Mouse (Mus musculus) cerebellum, adult 9-10 months (tissue): ENCODE measurements around the gene Cdc37l1.

Source experiments
- DNase-seq: peaks from one replicate; pipeline ENCODE4 v3.0.0; 2022

The Cdc37l1 gene

DNA sequence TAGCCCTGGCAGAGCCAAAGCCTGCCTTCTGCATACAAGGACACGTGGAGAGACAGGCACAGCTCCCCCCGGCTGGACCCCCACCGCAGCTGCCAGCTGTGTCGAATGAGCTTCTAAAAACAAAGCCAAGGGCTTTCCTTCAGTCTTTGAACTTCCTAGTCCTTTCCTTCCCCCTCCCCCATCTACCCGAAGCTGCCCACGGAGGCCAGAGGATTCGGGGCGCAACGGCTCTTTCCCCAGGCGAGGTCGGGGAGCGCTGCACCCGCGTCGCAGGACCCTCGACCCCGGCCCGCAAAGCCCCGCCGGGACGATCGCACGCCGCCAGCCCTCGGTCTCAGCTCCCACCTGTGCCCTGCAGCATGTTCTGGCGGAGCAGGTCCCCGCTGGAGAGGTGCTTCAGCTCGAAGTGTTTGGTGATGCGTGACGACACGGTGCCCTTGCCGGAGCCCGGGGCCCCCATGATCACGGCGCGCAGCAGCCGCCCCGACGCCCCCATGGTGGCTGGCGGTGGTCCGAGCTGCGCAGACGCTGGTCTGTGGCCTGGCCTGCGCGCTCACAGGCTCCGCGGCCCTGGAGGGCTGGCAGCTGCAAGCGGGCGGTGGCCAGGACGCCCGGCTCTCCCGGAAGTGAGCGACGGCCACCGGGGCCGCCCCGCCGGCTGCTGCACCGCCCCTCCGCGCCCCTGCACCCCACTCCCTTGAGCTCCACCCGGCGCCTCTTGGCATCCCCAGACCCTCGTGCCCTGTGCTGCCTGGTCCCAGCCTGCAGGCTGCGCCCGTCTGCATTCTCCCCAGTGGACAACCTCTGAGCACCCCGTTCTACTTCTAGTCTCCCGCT lies 57.4 kb downstream of the Cdc37l1 start, which contains the start of gene Ak3:
TSS of gene Ak3 (minus strand) at position 628 of the 837 bp plus-strand sequence.
- peak; percentile 74 for DNase-seq

DNA sequence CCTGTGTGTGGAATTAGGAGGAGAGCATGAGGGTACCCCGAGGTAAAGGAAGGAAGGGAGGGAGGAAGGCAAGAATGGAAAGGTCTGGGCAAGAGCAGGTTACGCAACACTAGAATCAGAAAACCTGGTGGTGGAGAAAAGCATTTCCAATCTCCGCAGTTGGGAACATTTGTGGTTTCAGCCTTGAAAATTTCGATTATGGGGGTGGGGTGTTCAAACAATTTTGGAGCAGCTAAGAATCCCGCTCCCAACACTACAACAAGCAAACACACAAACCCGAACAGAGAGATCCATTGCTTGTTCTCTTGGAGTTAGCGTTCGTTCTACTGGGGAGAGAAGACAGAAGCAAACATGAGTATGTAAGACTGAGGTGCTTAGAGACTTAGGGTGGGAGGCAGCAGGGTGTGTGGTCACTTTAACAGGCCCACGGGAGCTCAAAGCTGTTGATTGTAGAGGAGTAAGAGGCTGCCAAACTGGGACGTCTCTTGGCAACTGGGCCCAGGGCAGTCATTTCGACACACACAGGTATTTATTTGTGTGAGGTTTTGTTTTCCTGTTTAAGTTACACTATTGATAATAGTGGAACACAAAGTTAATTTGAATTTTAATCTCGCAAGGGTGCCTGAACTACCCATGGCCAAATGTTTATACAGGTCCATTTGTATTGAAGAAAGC lies 59.4 kb downstream of the Cdc37l1 start:
- no peak for DNase-seq

DNA sequence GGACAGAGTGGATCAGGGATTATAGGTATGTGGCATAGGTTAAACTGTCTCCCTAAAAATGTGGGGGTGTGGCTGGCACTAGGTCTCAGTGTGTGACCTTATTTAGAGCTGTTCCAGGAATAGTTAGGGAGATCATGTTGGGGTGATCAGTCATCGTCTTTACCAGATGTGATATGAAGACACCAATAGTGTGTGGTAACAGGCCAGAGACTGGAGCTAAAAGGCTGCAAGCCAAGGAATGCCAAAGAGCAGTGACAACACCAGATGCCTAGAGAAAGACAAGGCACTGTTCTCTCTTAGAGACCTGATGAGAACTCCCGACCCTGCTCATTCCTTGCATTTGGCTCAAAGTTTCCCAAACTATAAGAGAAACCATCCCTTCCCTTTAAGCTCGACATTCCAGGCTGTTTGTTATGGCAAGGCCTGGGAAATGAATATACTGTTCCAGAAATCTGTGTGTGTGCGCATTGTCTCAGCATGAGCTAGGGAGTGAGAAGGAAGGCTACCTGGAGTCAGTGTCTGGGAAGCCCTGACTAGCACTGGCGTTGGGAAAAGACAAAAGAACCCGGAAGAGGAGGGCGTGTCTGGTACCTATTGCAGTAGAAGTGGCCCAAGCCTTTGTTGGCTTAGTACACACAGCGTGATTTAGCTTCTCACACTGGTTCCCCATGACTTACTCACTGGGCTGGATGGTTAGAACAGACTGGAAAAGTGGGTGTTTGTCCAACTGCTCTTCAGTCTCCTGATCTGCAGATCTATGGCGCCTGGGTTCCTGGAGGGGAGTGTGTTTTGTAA lies 60.2 kb downstream of the Cdc37l1 start:
- DNase-seq: no peak

DNA sequence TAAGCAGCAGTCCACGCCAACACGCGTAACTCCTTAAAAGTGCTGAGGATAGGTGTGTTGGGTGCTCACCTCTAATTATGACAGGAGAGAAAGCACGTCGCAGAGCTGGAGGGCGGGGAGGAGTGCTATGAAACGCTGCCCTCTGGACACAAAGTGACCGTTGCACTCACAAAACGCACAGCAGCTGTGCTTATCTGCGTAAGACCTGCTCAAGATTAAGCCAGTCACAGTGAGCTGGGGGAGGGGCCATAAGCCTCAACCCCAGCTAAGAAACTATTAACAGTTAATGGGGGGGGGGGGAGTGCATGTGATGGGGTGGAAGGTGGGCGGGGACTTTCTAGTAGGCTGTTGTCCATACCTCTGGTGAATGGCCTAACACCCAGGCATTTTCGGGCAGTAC lies 62.6 kb downstream of the Cdc37l1 start:
- DNase-seq: no peak

DNA sequence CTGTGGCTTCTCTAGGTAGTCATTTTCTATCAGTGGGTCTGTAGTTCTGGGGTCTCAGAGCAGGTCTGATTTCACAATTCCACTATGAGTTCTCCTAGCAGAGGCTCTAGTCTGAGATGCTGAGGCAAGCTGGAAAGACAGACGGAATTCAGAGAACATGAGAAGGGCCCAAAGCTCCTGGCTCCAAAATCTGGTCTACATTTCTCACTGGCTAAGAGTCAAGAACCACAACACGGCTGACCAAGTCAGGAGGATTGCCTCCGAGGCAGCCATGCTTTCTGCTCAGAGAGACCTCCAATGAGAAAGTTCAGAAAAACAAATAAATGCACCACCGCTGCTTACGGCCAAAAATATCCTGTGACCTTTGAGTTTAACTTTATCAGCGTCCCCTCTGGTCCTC lies 64.4 kb downstream of the Cdc37l1 start:
- DNase-seq: no peak

DNA sequence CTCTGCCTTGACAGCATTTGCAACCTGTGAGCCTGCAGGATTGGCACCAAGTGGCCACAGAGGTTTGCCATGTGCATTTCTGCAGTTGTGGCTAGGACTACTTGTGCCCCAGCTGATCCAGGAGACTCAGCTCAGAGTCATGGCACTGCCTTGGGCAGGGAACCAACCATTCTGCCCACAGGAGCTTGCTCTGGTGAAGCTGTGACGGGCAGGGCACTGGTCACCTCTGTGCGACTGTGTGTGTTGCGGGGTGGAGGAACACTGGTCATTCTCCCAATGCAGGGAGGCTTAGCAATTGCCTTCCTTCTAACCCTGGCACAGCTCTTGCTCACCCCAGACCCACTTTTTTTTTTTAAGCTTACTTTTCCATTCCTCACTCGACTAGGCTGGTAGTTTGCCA lies 65.3 kb downstream of the Cdc37l1 start:
- DNase-seq: no peak

DNA sequence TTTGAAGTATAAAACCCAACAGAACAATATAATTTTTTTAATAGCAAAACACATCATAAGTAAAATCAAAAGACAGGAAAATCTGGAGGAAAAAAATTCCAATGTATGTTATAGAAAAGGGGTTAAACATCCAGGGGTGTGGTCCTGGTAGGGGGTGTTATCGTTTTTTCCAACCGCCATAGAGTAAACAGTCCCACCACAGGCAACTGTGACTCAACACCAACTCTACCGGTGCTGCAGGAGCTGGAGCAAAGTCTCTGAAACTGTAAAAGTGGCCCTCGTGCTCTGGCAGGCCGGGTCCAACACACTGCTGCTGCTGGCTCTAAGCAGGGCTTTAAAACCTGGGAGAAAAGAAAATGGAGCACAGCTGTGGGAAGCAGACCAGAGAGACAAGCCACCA lies 68.6 kb downstream of the Cdc37l1 start:
- DNase-seq: no peak

DNA sequence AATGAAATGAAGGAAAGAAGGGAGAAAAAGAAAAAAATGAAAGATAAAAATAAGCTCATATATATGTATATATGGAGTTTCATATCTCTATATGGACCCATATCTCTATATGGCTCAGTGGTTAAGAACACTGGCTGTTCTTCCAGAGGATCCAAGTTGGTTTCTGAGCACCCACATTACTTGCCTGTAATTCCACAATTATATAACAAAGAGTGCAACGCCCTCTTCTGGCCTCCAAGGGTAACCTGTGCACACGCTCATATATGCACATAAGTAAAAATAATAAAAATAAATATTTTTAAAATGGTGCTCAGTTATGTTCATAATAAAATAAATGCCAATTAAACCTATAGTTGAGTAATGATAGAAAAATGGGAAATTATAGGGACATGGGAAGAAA lies 69.5 kb downstream of the Cdc37l1 start:
- no peak for DNase-seq

DNA sequence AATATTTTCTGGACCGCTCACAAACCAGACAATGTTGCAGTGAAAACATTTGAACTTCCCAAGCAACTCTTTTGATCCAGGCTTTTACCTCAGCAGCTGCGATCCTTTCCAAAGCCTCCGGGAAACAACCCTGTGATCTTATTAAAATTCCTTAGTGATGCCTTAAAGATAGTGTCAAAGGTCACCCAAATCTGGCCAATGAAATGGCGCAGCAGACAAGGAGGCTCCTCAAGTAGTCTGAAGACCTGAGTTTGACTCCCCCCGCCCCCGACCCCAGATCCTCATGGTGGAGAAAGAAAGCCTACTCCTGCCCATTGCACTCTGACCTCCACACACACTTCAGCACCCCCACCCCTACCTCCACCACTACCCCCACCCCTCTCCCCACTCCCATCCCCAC lies 70.1 kb downstream of the Cdc37l1 start:
- no peak for DNase-seq

DNA sequence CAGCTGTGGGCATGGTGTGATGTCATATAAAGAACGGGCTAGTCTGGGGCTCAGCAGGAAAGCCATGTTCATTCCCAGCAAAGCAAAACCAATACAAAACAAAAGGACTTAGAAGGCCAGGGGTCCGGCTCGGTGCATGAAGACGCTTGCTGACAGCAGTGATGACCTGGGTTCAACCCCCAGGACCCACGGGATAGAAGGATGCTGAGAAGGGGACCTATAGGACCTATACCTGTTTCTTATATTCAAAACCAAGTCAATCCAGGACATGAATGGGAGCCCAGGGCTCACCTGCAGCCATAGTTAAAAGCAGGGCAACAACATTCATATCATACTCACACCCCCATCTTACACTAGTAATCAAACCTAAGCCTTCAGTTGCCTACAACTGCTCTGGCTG lies 72.9 kb downstream of the Cdc37l1 start:
- DNase-seq: no peak

DNA sequence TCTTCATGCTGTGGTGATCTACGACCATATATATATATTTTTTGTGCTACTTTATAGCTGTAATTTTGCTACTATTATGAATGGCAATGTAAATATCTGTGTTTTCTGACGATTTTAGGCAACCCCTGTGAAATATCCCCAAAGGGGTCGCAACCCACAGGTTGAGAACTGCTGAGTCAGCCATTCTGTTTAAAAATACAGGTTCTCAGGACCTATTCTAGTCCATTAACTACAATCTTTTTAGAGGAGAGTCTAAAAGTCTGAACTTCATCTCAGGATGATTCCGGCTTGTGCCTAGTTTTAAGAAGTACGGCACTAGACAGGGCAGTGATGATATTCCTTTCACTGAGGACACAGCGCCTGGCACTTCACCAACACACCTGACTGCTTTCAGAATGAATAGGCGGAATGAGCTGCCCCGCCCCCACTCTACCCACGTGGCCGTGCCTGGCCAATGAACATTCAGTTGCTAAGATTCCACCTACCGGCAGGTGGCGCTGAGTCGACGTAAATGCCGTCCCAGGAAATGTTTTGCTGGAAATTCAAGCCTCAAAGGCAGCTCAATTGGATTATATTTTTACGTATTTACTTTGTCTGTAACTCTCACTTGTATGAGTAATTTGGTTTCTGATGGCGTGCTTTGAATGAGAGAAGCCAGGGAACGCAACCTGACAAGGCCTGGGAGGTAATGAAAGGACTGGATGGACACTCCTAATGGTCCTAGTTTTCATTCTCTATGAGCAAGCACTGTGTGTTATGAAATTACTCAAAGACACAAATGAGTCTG lies 73.6 kb downstream of the Cdc37l1 start:
- peak; percentile 93 for DNase-seq

DNA sequence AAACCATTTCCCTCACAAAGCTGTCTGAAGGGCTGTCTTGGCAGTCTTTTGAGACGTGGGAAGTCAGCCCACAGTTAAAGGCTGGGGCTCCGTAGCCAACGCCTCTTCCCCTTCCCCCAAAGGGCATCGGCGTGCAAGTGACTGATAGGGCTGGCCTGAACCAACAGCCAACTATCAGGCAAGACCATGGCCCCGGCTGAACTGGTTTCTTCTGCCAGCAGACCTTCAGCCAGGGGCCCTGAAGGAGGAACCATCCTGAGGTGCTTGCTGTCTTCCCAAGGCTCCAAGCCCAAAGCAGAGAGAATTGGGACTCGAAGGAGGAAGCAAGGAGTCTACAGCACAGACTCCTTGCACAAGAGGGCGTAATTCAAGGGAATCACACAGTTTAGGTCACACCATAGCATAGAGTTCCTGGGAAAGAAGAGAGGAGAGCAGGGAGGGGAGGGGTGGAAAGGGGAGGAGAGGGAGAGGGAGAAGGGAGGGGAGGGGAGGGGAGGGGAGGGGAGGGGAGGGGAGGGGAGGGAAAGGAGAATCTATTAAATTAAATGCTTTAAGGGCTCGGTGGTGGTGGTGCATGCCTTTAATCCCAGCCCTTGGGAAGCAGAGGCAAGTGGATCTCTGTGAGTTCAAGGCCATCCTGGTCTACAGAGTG lies 74.4 kb downstream of the Cdc37l1 start:
- no peak for DNase-seq

DNA sequence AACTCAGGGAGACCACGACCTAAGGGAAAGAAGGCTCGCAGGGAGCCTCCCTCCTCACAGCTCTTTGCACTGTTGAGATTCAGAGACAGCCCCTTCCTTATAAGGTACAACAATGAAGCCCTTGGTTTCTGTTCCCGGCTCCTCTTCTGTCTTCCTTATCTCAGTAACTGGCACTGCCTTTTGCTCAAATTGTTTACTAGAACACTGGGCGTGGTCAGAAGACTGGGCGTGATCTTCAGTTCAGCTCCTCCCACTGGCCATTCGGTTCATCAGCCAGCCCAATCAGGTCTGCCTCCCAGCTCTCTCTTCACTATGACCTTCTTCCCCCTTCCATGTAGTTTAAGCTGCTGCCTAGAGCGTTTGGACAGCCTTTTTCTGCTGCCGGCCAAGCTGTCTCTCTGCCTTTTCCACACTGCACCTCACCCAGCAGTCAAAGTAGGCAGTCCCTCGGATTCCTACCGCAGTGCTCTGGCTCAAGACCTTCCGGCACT lies 76.9 kb downstream of the Cdc37l1 start:
- DNase-seq: peak; percentile 48

DNA sequence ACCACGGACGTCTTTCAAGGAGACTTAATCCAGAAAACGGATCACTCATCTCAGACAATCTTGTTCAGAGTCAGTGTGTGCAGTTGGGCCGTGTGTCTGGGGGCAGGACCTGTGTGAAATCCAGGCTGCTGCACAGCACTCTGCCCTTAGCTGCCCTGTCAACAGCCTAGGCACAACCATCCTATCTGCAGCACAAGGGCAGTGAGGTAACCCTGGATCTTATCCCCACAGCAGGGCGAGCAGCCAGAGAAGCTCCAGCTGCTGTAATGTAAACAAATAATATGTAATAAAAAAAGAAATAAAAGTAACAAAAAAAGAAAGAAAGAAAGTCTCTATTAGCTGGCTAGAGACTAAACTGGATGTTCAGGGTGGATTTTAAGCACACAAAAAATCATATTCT lies 79.0 kb downstream of the Cdc37l1 start:
- no peak for DNase-seq

DNA sequence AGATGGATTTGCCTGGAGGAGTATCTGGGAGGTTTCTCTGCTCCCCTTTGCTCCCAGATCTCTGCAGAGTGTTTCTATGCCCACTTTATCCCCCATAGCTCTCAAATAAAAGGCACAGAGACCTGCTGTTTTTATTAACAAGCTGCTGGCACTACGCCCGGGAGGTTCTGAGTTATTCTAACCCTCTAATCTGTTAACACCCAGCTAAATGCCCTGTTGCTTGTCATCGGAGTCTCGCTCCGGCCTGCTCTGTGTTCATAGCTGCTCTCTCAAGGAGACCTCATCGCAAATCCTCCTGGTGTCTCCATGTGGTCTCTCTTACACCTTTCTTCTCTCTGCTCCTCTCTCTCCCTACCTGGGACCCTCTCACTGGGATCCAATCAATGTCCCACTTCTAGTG lies 84.7 kb downstream of the Cdc37l1 start:
- DNase-seq: no peak
